ENCODE assay signal across 8 mouse cellular contexts in genomic region chr7:110060669-110061198, GRCm38 (mm10). TPM values are rescaled to one million over a fixed set of nuclear protein-coding genes. Genes with fewer than 3 reads are reported as not detected.
DNase-seq lines count a peak whose midpoint lies in the region; ATAC-seq and TF ChIP-seq lines count a peak whose summit lies in the region.

No protein-coding gene starts in this region.

- peak overlapping the region; percentile 82 for H3K4me3 ChIP-seq in heart, embryonic 10.5 days
- H3K4me3 ChIP-seq in E14TG2a.4 (replicated peaks; ENCODE audit: low read length) = peak overlapping the region; percentile 91
- H3K4me3 ChIP-seq in embryonic facial prominence, embryonic 13.5 days = peak overlapping the region; percentile 80
- H3K4me3 ChIP-seq in hindbrain, embryonic 14.5 days (replicated peaks; ENCODE audit: low read length) = peak overlapping the region; percentile 81

- no peaks in the 10 kb centered on the region for H3K27me3 ChIP-seq in heart, embryonic 10.5 days (ENCODE audit: insufficient read depth, poor library complexity, severe bottlenecking)
- no peaks in the 10 kb centered on the region for H3K27me3 ChIP-seq in E14TG2a.4 (ENCODE audit: insufficient read depth, low read length)
- H3K27me3 ChIP-seq in embryonic facial prominence, embryonic 13.5 days = no peaks in the 10 kb centered on the region
- H3K27me3 ChIP-seq in hindbrain, embryonic 14.5 days (ENCODE audit: control insufficient read depth, insufficient read depth, low read length) = no peaks in the 10 kb centered on the region

- H3K4me2 ChIP-seq in embryonic facial prominence, embryonic 13.5 days = peak overlapping the region; percentile 67
- H3K4me2 ChIP-seq in hindbrain, embryonic 14.5 days (replicated peaks) = peak overlapping the region; percentile 63

- H3K9ac ChIP-seq in embryonic facial prominence, embryonic 13.5 days = peak overlapping the region; percentile 96
- H3K9ac ChIP-seq in hindbrain, embryonic 14.5 days = peak overlapping the region; percentile 99

- DNase-seq in heart, embryonic 10.5 days (ENCODE audit: low spot score) = no peak
- no peak for DNase-seq in heart, postnatal 25 days (ENCODE audit: low spot score)
- peak; percentile 64 for DNase-seq in hindbrain, embryonic 14.5 days (ENCODE audit: low spot score)
- no peak for DNase-seq in right cerebral cortex, postnatal 36 days (ENCODE audit: low spot score in 2 of 2)
- no peak for DNase-seq in embryo, embryonic 9.5 days (ENCODE audit: extremely low spot score)

- peak; percentile 7; the same call in 1 of the 2 replicates for ATAC-seq in embryonic facial prominence, embryonic 13.5 days (ENCODE audit: insufficient number of reproducible peaks, insufficient read depth, low FRiP score, low TSS enrichment, low read depth)
- ATAC-seq in hindbrain, embryonic 14.5 days (ENCODE audit: low FRiP score) = no peak; the same call in 1 of the 2 replicates
- ATAC-seq in megakaryocyte-erythroid progenitor cell, adult 5-6 weeks (replicated peaks; ENCODE audit: low FRiP score, low TSS enrichment, poor library complexity, severe bottlenecking) = peak; percentile 28

- H3K27ac ChIP-seq in heart, embryonic 10.5 days = peak overlapping the region; percentile 100
- peak overlapping the region; percentile 99 for H3K27ac ChIP-seq in embryonic facial prominence, embryonic 13.5 days
- peak overlapping the region; percentile 100 for H3K27ac ChIP-seq in hindbrain, embryonic 14.5 days

- no peak for TF ChIP-seq CTCF in E14TG2a.4 (conservative IDR thresholded peaks at IDR 0.05; ENCODE audit: low read length)

- WGBS in heart, embryonic 10.5 days = 1% methylated on average over 26 of the region's 26 CpGs
- WGBS in embryonic facial prominence, embryonic 13.5 days = under 1% methylated on average over 26 of the region's 26 CpGs
- WGBS in hindbrain, embryonic 14.5 days = under 1% methylated on average over 26 of the region's 26 CpGs

- peaks cover 19% of the 10 kb centered on the region for H3K4me1 ChIP-seq in heart, embryonic 10.5 days
- H3K4me1 ChIP-seq in E14TG2a.4 (replicated peaks; ENCODE audit: low read depth, low read length) = peaks cover 47% of the 10 kb centered on the region
- peaks cover 11% of the 10 kb centered on the region for H3K4me1 ChIP-seq in embryonic facial prominence, embryonic 13.5 days
- H3K4me1 ChIP-seq in hindbrain, embryonic 14.5 days (replicated peaks; ENCODE audit: control insufficient read depth, insufficient read depth, low read length) = peaks cover 18% of the 10 kb centered on the region

- H3K9me3 ChIP-seq in heart, embryonic 10.5 days = no peaks in the 10 kb centered on the region
- no peaks in the 10 kb centered on the region for H3K9me3 ChIP-seq in E14TG2a.4 (ENCODE audit: low read length)
- no peaks in the 10 kb centered on the region for H3K9me3 ChIP-seq in embryonic facial prominence, embryonic 13.5 days
- H3K9me3 ChIP-seq in hindbrain, embryonic 14.5 days (ENCODE audit: control insufficient read depth, low read length) = no peaks in the 10 kb centered on the region

- peaks cover 43% of the 10 kb centered on the region for H3K36me3 ChIP-seq in heart, embryonic 10.5 days
- peaks cover 48% of the 10 kb centered on the region for H3K36me3 ChIP-seq in E14TG2a.4 (ENCODE audit: insufficient read depth, low read length)
- H3K36me3 ChIP-seq in embryonic facial prominence, embryonic 13.5 days = peaks cover 24% of the 10 kb centered on the region
- H3K36me3 ChIP-seq in hindbrain, embryonic 14.5 days (replicated peaks; ENCODE audit: control insufficient read depth, insufficient read depth) = peaks cover 12% of the 10 kb centered on the region; the same call in 1 of the 2 replicates

- intact Hi-C loops in heart, postnatal 25 days (cut with DNase I) = loop anchor here (2.0 to 5.0 kb wide), 3 partner anchors 42 to 68 kb away; partner anchors contain the start of genes Ipo7 and Wee1

RNA-seq across cellular contexts. Expression of gene Zfp143, which starts 0.3 kb away (rescaled TPM):
- 18.7 and 19.0 TPM in 2 replicates for polyA plus RNA-seq in heart, embryonic 10.5 days (2016; fragmentation: Nextera tagmentation; extraction: Ambion mirVana)
- 1 to 10 TPM; 8.9 to 10.0 TPM for total RNA-seq in heart, postnatal 25 days (2021)
- polyA plus RNA-seq in embryonic facial prominence, embryonic 13.5 days (2015; fragmentation: Nextera tagmentation; extraction: Ambion mirVana) = 18.0 and 19.8 TPM in 2 replicates
- 14.7 and 17.0 TPM in 2 replicates for polyA plus RNA-seq in hindbrain, embryonic 14.5 days (2014; fragmentation: Nextera tagmentation; extraction: Ambion mirVana)
- total RNA-seq in megakaryocyte-erythroid progenitor cell, adult 5-6 weeks (2014; fragmentation: Nextera tagmentation) = 18.8 and 25.7 TPM in 2 replicates
- 30.1 and 47.0 TPM in 2 replicates for total RNA-seq in megakaryocyte-erythroid progenitor cell, adult 5-6 weeks (2017)

RNA-seq across cellular contexts. Expression of gene Ipo7, which starts 42.7 kb away (rescaled TPM):
- polyA plus RNA-seq in heart, embryonic 10.5 days (2016; fragmentation: Nextera tagmentation; extraction: Ambion mirVana) = 38.4 and 43.9 TPM in 2 replicates
- 100 to 1,000 TPM in 1 of 2 experiments, 10 to 100 TPM in 1; 98.6 to 101 TPM for total RNA-seq in heart, postnatal 25 days (2021)
- polyA plus RNA-seq in embryonic facial prominence, embryonic 13.5 days (2015; fragmentation: Nextera tagmentation; extraction: Ambion mirVana) = 43.5 and 44.9 TPM in 2 replicates
- 16.1 and 22.1 TPM in 2 replicates for polyA plus RNA-seq in hindbrain, embryonic 14.5 days (2014; fragmentation: Nextera tagmentation; extraction: Ambion mirVana)
- 96.2 and 126 TPM in 2 replicates for total RNA-seq in megakaryocyte-erythroid progenitor cell, adult 5-6 weeks (2014; fragmentation: Nextera tagmentation)
- total RNA-seq in megakaryocyte-erythroid progenitor cell, adult 5-6 weeks (2017) = 252 and 297 TPM in 2 replicates
